Mouse (Mus musculus): ENCODE measurements at regions not wholly inside any gene's neighbourhood (a gene's known extent, or its start where the extent isn't known, plus 50 kb on each side); places are given as distances from the start of the nearest gene placed in this dataset.

DNA sequence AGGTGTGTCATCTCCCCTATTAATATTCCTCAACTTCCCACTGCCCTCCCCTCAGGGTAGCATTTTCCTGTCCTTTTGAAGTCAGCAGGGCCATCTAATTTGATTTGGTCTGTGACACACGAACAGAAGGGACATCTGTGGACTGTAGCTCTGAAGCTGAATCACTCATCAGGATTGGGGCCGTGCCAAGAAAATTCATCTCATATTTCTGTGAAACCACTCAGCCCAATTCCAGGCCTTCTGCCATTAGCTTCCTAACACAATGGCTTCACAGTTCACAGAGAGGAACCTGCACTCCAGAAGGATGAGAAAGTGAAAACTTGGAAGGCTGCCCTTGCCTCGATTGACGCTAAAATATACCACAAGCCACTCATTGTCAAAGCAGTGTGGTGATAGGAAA, 86.1 kb downstream of the Abhd5 start:
- Histone ChIP-seq H3K4me1 (ENCODE audit: control insufficient read depth, insufficient read depth, low read length) (no peaks in the 10 kb centered on the region), H3K27ac (ENCODE audit: low read depth, low read length) (no peak overlapping the region), H3K36me3 (ENCODE audit: control insufficient read depth, insufficient read depth, low read length) (no peaks in the 10 kb centered on the region), H3K9ac (ENCODE audit: low read length) (no peak overlapping the region), H3K4me3 (ENCODE audit: low read depth, low read length) (no peak overlapping the region), H3K4me2 (no peak overlapping the region), H3K9me3 (ENCODE audit: control insufficient read depth, low read length) (no peaks in the 10 kb centered on the region), H3K27me3 (ENCODE audit: control insufficient read depth, insufficient read depth, low read length) (no peaks in the 10 kb centered on the region)
- ATAC-seq (ENCODE audit: low FRiP score): no peak
- 84% methylated on average over 4 of the region's 4 CpGs for WGBS
- no peak for DNase-seq (ENCODE audit: low spot score, missing footprints)

- peak; percentile 68 for DNase-seq (ENCODE audit: low spot score, missing footprints)
- no peak overlapping the region for H3K9ac ChIP-seq (ENCODE audit: low read length)
- no peaks in the 10 kb centered on the region for H3K36me3 ChIP-seq (ENCODE audit: control insufficient read depth, insufficient read depth, low read length)
- no peak overlapping the region for H3K4me2 ChIP-seq
- H3K9me3 ChIP-seq (ENCODE audit: control insufficient read depth, low read length): no peaks in the 10 kb centered on the region
- no peak overlapping the region for H3K27ac ChIP-seq (ENCODE audit: low read depth, low read length)
- no peaks in the 10 kb centered on the region for H3K27me3 ChIP-seq (ENCODE audit: control insufficient read depth, insufficient read depth, low read length)
- no peak overlapping the region for H3K4me3 ChIP-seq (ENCODE audit: low read depth, low read length)
- 83% methylated on average over 5 of the region's 5 CpGs for WGBS
- ATAC-seq (ENCODE audit: low FRiP score): no peak
- no peaks in the 10 kb centered on the region for H3K4me1 ChIP-seq (ENCODE audit: control insufficient read depth, insufficient read depth, low read length)
These were observed 95.1 kb downstream of the Abhd5 start for GRCm38 (mm10) chr9:122446387-122447105.

DNA sequence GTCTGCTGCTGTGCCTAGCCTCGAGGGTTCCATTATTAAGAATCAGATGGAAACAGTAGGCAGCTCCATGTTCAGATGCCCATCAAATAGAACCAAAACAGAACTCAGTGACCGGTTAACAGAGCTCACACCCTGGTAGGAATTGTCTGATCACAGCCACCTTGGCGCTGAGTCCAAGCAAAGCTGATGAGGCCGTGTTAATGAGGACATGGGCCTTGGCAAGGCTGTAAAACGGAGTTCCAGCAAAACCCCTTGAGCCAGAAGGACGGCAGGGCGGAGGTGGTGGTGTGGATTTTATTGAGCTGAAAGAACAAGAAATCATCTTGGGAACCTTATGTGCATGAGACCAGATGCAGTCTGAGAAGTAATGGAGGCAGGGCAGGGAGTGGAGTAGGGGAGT, 96.2 kb downstream of the Abhd5 start:
- Histone ChIP-seq H3K9me3 (ENCODE audit: control insufficient read depth, low read length) (no peaks in the 10 kb centered on the region), H3K4me1 (ENCODE audit: control insufficient read depth, insufficient read depth, low read length) (no peaks in the 10 kb centered on the region), H3K4me2 (no peak overlapping the region), H3K36me3 (ENCODE audit: control insufficient read depth, insufficient read depth, low read length) (no peaks in the 10 kb centered on the region), H3K27me3 (ENCODE audit: control insufficient read depth, insufficient read depth, low read length) (no peaks in the 10 kb centered on the region), H3K9ac (ENCODE audit: low read length) (no peak overlapping the region), H3K4me3 (ENCODE audit: low read depth, low read length) (no peak overlapping the region), H3K27ac (ENCODE audit: low read depth, low read length) (no peak overlapping the region)
- ATAC-seq (ENCODE audit: low FRiP score) (no peak), DNase-seq (ENCODE audit: low spot score, missing footprints) (no peak)
- whole genome bisulfite sequencing: 87% methylated on average over 7 of the region's 7 CpGs

DNA sequence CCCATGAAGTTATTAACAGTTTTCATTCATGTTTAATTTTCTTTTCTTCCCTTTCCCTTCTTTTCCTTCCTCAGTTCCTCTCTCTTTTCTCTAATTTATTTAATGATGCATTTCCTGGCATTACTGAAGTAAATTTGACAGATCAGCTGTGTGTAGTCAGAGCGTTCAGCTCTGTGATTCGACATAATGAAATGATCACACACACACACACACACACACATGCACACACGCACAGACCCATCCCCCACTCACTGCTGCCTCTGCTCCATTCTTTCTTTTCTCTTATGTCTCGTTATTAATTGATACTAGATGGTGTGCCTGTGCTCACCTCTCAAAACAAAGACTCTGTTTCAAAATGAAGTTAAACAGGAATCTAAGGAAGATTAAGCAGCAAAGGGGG, 96.9 kb downstream of the Abhd5 start:
- WGBS: 75% methylated on average over 4 of the region's 4 CpGs
- Histone ChIP-seq H3K9me3 (ENCODE audit: control insufficient read depth, low read length) (no peaks in the 10 kb centered on the region), H3K4me2 (no peak overlapping the region), H3K9ac (ENCODE audit: low read length) (no peak overlapping the region), H3K27ac (ENCODE audit: low read depth, low read length) (no peak overlapping the region), H3K4me1 (ENCODE audit: control insufficient read depth, insufficient read depth, low read length) (no peaks in the 10 kb centered on the region), H3K36me3 (ENCODE audit: control insufficient read depth, insufficient read depth, low read length) (no peaks in the 10 kb centered on the region), H3K4me3 (ENCODE audit: low read depth, low read length) (no peak overlapping the region), H3K27me3 (ENCODE audit: control insufficient read depth, insufficient read depth, low read length) (no peaks in the 10 kb centered on the region)
- DNase-seq (ENCODE audit: low spot score, missing footprints) (no peak), ATAC-seq (ENCODE audit: low FRiP score) (no peak)

DNA sequence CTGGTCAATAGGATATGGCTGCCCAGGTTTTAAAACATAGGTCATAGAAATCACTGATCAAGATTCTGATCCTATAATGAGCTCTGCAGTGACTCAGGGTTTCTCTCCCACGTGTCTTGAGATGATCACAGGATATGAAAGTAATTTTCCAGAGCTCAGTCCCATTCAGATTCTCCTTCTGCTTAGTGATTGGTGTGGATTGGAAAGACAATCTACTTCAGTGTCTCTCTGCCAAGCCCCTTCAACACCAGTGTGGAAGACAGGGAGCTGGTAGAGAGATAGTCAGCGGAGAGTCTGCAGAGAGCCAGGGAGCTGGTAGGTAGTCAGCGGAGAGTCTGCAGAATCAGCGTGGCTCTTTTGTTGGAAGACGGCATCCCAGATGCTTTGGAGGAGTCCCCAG, 99.1 kb downstream of the Abhd5 start:
- no peak for ATAC-seq (ENCODE audit: low FRiP score)
- no peaks in the 10 kb centered on the region for H3K4me1 ChIP-seq (ENCODE audit: control insufficient read depth, insufficient read depth, low read length)
- WGBS: 74% methylated on average over 5 of the region's 5 CpGs

GRCm38 (mm10) chr9:122455301-122455700, 103.9 kb downstream of the Abhd5 start:
- H3K27ac ChIP-seq (ENCODE audit: low read depth, low read length): no peak overlapping the region

More for the DNA sequence above, 99.1 kb downstream of the Abhd5 start:
- Histone ChIP-seq H3K27ac (ENCODE audit: low read depth, low read length) (no peak overlapping the region), H3K4me3 (ENCODE audit: low read depth, low read length) (no peak overlapping the region), H3K36me3 (ENCODE audit: control insufficient read depth, insufficient read depth, low read length) (no peaks in the 10 kb centered on the region), H3K4me2 (no peak overlapping the region), H3K9me3 (ENCODE audit: control insufficient read depth, low read length) (no peaks in the 10 kb centered on the region), H3K9ac (ENCODE audit: low read length) (no peak overlapping the region), H3K27me3 (ENCODE audit: control insufficient read depth, insufficient read depth, low read length) (no peaks in the 10 kb centered on the region)
- no peak for DNase-seq (ENCODE audit: low spot score, missing footprints)

DNA sequence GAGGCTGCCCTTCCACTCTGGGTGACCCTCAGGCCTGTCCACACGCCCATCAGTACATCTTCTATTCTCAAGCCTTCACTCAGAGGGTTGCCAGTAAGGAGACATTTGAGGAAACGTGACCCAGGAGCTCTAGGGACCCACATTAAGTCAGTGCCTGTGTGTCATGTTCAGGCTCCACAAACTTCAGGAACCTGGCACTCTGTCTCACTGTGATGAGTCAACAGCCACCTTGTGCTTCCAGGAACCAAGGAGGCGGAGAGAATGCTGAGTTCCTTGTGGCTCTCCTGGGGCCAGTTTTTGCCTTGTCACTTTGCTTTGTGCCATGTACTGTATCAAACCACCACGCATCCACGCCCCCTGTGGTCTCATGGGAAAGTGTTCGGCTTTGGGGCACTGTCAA, 104.4 kb downstream of the Abhd5 start:
- Histone ChIP-seq H3K4me1 (ENCODE audit: control insufficient read depth, insufficient read depth, low read length) (no peaks in the 10 kb centered on the region), H3K4me2 (no peak overlapping the region), H3K27ac (ENCODE audit: low read depth, low read length) (no peak overlapping the region), H3K4me3 (ENCODE audit: low read depth, low read length) (no peak overlapping the region), H3K9ac (ENCODE audit: low read length) (no peak overlapping the region), H3K36me3 (ENCODE audit: control insufficient read depth, insufficient read depth, low read length) (no peaks in the 10 kb centered on the region), H3K9me3 (ENCODE audit: control insufficient read depth, low read length) (no peaks in the 10 kb centered on the region), H3K27me3 (ENCODE audit: control insufficient read depth, insufficient read depth, low read length) (no peaks in the 10 kb centered on the region)
- ATAC-seq (ENCODE audit: low FRiP score): no peak
- 81% methylated on average over 6 of the region's 6 CpGs for WGBS
- peak; percentile 56 for DNase-seq (ENCODE audit: low spot score, missing footprints)

More at GRCm38 (mm10) chr9:122455301-122455700, 103.9 kb downstream of the Abhd5 start:
- Histone ChIP-seq H3K4me3 (ENCODE audit: low read depth, low read length) (no peak overlapping the region), H3K4me1 (ENCODE audit: control insufficient read depth, insufficient read depth, low read length) (no peaks in the 10 kb centered on the region), H3K9ac (ENCODE audit: low read length) (no peak overlapping the region), H3K4me2 (no peak overlapping the region), H3K9me3 (ENCODE audit: control insufficient read depth, low read length) (no peaks in the 10 kb centered on the region), H3K36me3 (ENCODE audit: control insufficient read depth, insufficient read depth, low read length) (no peaks in the 10 kb centered on the region), H3K27me3 (ENCODE audit: control insufficient read depth, insufficient read depth, low read length) (no peaks in the 10 kb centered on the region)
- DNase-seq (ENCODE audit: low spot score, missing footprints): no peak
- ATAC-seq (ENCODE audit: low FRiP score): no peak
- 81% methylated on average over 8 of the region's 8 CpGs for WGBS

- DNase-seq (ENCODE audit: low spot score, missing footprints): peak; percentile 33
These were observed 108.1 kb downstream of the Abhd5 start for GRCm38 (mm10) chr9:122459491-122459890.

DNA sequence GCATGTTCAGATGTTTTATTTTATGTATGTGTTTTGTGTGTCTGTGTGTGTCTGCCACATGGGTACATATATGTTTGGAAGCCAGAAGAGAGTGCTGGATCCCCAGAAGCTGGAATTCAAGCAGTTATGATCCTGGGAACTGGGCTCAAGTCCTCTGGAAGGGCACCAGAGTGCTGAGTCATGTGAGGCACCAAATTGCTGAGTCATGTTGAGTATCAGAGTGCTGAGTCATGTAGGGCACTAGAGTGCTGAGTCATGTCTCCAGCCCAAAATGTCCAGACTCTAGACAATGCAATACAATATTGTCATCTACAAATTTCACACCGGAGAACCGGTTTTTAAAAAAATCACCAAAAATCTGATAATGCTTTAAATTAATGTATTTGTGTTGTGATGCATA, 120.1 kb downstream of the Abhd5 start:
- Histone ChIP-seq H3K36me3 (ENCODE audit: control insufficient read depth, insufficient read depth, low read length) (no peaks in the 10 kb centered on the region), H3K27ac (ENCODE audit: low read depth, low read length) (no peak overlapping the region), H3K27me3 (ENCODE audit: control insufficient read depth, insufficient read depth, low read length) (no peaks in the 10 kb centered on the region), H3K4me2 (no peak overlapping the region), H3K9ac (ENCODE audit: low read length) (no peak overlapping the region), H3K4me1 (ENCODE audit: control insufficient read depth, insufficient read depth, low read length) (no peaks in the 10 kb centered on the region), H3K9me3 (ENCODE audit: control insufficient read depth, low read length) (no peaks in the 10 kb centered on the region), H3K4me3 (ENCODE audit: low read depth, low read length) (no peak overlapping the region)
- DNase-seq (ENCODE audit: low spot score, missing footprints) (peak; percentile 70), ATAC-seq (ENCODE audit: low FRiP score) (no peak)
- 97% methylated on average over 2 of the region's 2 CpGs for whole genome bisulfite sequencing

More at GRCm38 (mm10) chr9:122459491-122459890, 108.1 kb downstream of the Abhd5 start:
- Histone ChIP-seq H3K27me3 (ENCODE audit: control insufficient read depth, insufficient read depth, low read length) (no peaks in the 10 kb centered on the region), H3K27ac (ENCODE audit: low read depth, low read length) (no peak overlapping the region), H3K4me2 (no peak overlapping the region), H3K4me1 (ENCODE audit: control insufficient read depth, insufficient read depth, low read length) (no peaks in the 10 kb centered on the region), H3K9ac (ENCODE audit: low read length) (no peak overlapping the region), H3K36me3 (ENCODE audit: control insufficient read depth, insufficient read depth, low read length) (no peaks in the 10 kb centered on the region), H3K4me3 (ENCODE audit: low read depth, low read length) (no peak overlapping the region), H3K9me3 (ENCODE audit: control insufficient read depth, low read length) (no peaks in the 10 kb centered on the region)
- 88% methylated on average over 6 of the region's 6 CpGs for WGBS
- no peak for ATAC-seq (ENCODE audit: low FRiP score)
